Mouse (Mus musculus) layer of hippocampus, adult 9-10 months (tissue): Measurements from ENCODE around the gene Dph1.

Source experiments
- DNase-seq: peaks from one replicate; pipeline ENCODE4 v3.0.0; 2022; ENCODE audit warnings: low spot score

Gene Dph1

GRCm38 (mm10) chr11:75133951-75134350 lies 57.1 kb downstream of the Dph1 start:
- DNase-seq, result no peak

- DNase-seq, result no peak
Observed at GRCm38 (mm10) chr11:75133391-75133790, 57.6 kb downstream of the Dph1 start.

- DNase-seq, result no peak
Observed at GRCm38 (mm10) chr11:75132278-75132677, 58.8 kb downstream of the Dph1 start.

GRCm38 (mm10) chr11:75131300-75131699 lies 59.7 kb downstream of the Dph1 start:
- DNase-seq, result no peak

- no peak for DNase-seq
Observed at GRCm38 (mm10) chr11:75129481-75129880, 61.6 kb downstream of the Dph1 start.
